Mouse (Mus musculus) E14TG2a.4 (cell line): ENCODE results near the gene Krt32.

Source experiments
- CTCF ChIP-seq: conservative IDR thresholded peaks from 2 replicates; pipeline ENCODE4 v1.5.1; 2014; ENCODE audit warnings: low read length
- POU5F1 ChIP-seq: IDR thresholded peaks from 2 replicates; pipeline ENCODE4 v1.6.1; 2014; ENCODE audit warnings: low read length, borderline replicate concordance

- TF ChIP-seq CTCF = no peak
- TF ChIP-seq POU5F1 = no peak
Measured at GRCm38 (mm10) chr11:100067293-100068036, 20.6 kb downstream of the Krt32 start.
